Mouse (Mus musculus) MEL (cell line): ENCODE data around the gene Aknad1. TPM values are rescaled to one million over a fixed set of nuclear protein-coding genes. Genes with fewer than 3 reads are reported as not detected.

Source experiments
- DNase-seq: peaks from one replicate; pipeline ENCODE4 v3.0.0; 2011; ENCODE audit warnings: low read depth, low spot score
- H3K27ac ChIP-seq: 2 replicates; pipeline ENCODE4 v1.5.1; 2012; ENCODE audit warnings: low read depth, mild to moderate bottlenecking, control low read depth, low read length, moderate library complexity; ENCODE audit not compliant: control insufficient read depth
- H3K27me3 ChIP-seq, 2 experiments: fragments of 150-350 bp in 1 of 2; sonication (generic) in 1 of 2; 2 replicates each; pipeline ENCODE4 v1.6.1; 2012; ENCODE audit warnings: low read length in 2 of 2, mild to moderate bottlenecking in 2 of 2, improper control_type of control experiment in 1 of 2, moderate library complexity in 1 of 2; ENCODE audit not compliant: insufficient read depth in 2 of 2, control insufficient read depth in 1 of 2
- H3K36me3 ChIP-seq, 2 experiments: 2 replicates each; pipeline ENCODE4 v1.6.1; 2012 to 2014; ENCODE audit warnings: low read length in 2 of 2, improper control_type of control experiment in 1 of 2, inconsistent platforms in 1 of 2, mild to moderate bottlenecking in 1 of 2; ENCODE audit not compliant: insufficient read depth in 2 of 2, control insufficient read depth in 1 of 2
- H3K4me1 ChIP-seq, 2 experiments: fragments of 150-350 bp in 1 of 2; sonication (generic) in 1 of 2; 2 replicates each; pipeline ENCODE4 v1.6.1; 2012; ENCODE audit warnings: low read length in 2 of 2, improper control_type of control experiment in 1 of 2, mild to moderate bottlenecking in 1 of 2; ENCODE audit not compliant: insufficient read depth in 2 of 2, control insufficient read depth in 1 of 2
- H3K4me3 ChIP-seq, 2 experiments: fragments of 150-350 bp in 1 of 2; sonication (generic) in 1 of 2; 2 replicates each; pipeline ENCODE4 v1.5.1; 2012; ENCODE audit warnings: low read depth in 2 of 2, low read length in 2 of 2, mild to moderate bottlenecking in 2 of 2, moderate library complexity in 2 of 2, control low read depth in 1 of 2, improper control_type of control experiment in 1 of 2; ENCODE audit not compliant: control insufficient read depth in 1 of 2, insufficient read depth in 1 of 2
- H3K79me2 ChIP-seq: 2 replicates; pipeline ENCODE4 v1.6.1; 2012; ENCODE audit warnings: mild to moderate bottlenecking, low read length, moderate library complexity; ENCODE audit not compliant: control insufficient read depth, poor library complexity, insufficient read depth
- H3K9ac ChIP-seq: 2 replicates; pipeline ENCODE4 v1.6.1; 2012; ENCODE audit warnings: low read depth, mild to moderate bottlenecking, control low read depth, low read length, moderate library complexity; ENCODE audit not compliant: control insufficient read depth, poor library complexity, severe bottlenecking
- H3K9me3 ChIP-seq: fragments of 150-350 bp; sonication (generic); replicated peaks from 2 replicates; pipeline ENCODE4 v1.6.1; 2012; ENCODE audit warnings: mild to moderate bottlenecking, low read length, improper control_type of control experiment, moderate library complexity; ENCODE audit not compliant: insufficient read depth
- BHLHE40 ChIP-seq: IDR thresholded peaks from 2 replicates; pipeline ENCODE4 v1.6.1; 2012; ENCODE audit warnings: low read depth, mild to moderate bottlenecking, inconsistent platforms, low read length, improper control_type of control experiment, borderline replicate concordance
- CHD2 ChIP-seq: IDR thresholded peaks from 2 replicates; pipeline ENCODE4 v1.6.1; 2011; ENCODE audit warnings: low read length, improper control_type of control experiment
- CTCF ChIP-seq, 3 experiments: IDR thresholded peaks in 2 of 3; conservative IDR thresholded peaks in 1 of 3; 2 replicates each; pipeline ENCODE4 v1.5.1; 2011 to 2012; ENCODE audit warnings: low read length in 3 of 3, low read depth in 2 of 3, mild to moderate bottlenecking in 2 of 3, improper control_type of control experiment in 1 of 3, inconsistent platforms in 1 of 3, mixed read lengths in 1 of 3, moderate library complexity in 1 of 3; ENCODE audit not compliant: control insufficient read depth in 1 of 3, insufficient read depth in 1 of 3, poor library complexity in 1 of 3, severe bottlenecking in 1 of 3
- EP300 ChIP-seq, 2 experiments: IDR thresholded peaks; 2 replicates each; pipeline ENCODE4 v1.6.1; 2011; ENCODE audit warnings: improper control_type of control experiment in 2 of 2, low read length in 2 of 2, low read depth in 1 of 2, mild to moderate bottlenecking in 1 of 2
- GABPA ChIP-seq: IDR thresholded peaks from 2 replicates; pipeline ENCODE4 v1.6.1; 2012; ENCODE audit warnings: low read depth, mild to moderate bottlenecking, inconsistent platforms, low read length, improper control_type of control experiment, moderate library complexity
- GATA1 ChIP-seq: IDR thresholded peaks from 2 replicates; pipeline ENCODE4 v1.6.1; 2011; ENCODE audit warnings: low read depth, low read length, improper control_type of control experiment
- JUND ChIP-seq: IDR thresholded peaks from 2 replicates; pipeline ENCODE4 v1.6.1; 2011; ENCODE audit warnings: low read depth, mild to moderate bottlenecking, improper control_type of control experiment, low read length
- KAT2A ChIP-seq: conservative IDR thresholded peaks from 2 replicates; pipeline ENCODE4 v1.6.1; 2012; ENCODE audit warnings: low read depth, low read length, improper control_type of control experiment, inconsistent platforms
- MAFK ChIP-seq: IDR thresholded peaks from 2 replicates; pipeline ENCODE4 v1.6.1; 2011; ENCODE audit warnings: low read depth, mild to moderate bottlenecking, low read length, improper control_type of control experiment, borderline replicate concordance
- MAX ChIP-seq: IDR thresholded peaks from 2 replicates; pipeline ENCODE4 v1.6.1; 2011; ENCODE audit warnings: low read length, improper control_type of control experiment
- MEF2A ChIP-seq: IDR thresholded peaks from 2 replicates; pipeline ENCODE4 v1.6.1; 2014; ENCODE audit warnings: low read depth, mild to moderate bottlenecking, inconsistent platforms, low read length, improper control_type of control experiment; ENCODE audit not compliant: poor library complexity, insufficient replicate concordance, severe bottlenecking; ENCODE audit errors: extremely low read depth
- MYB ChIP-seq: IDR thresholded peaks from 2 replicates; pipeline ENCODE4 v1.6.1; 2011; ENCODE audit warnings: mild to moderate bottlenecking, low read depth, low read length, improper control_type of control experiment
- POLR2A ChIP-seq, 2 experiments: IDR thresholded peaks; 2 replicates each; pipeline ENCODE4 v1.6.1; 2011 to 2012; ENCODE audit warnings: low read length in 2 of 2, mild to moderate bottlenecking in 2 of 2, control low read depth in 1 of 2, improper control_type of control experiment in 1 of 2, low read depth in 1 of 2, moderate library complexity in 1 of 2; ENCODE audit not compliant: control insufficient read depth in 1 of 2, insufficient read depth in 1 of 2, poor library complexity in 1 of 2
- POLR2AphosphoS2 ChIP-seq: IDR thresholded peaks from 2 replicates; pipeline ENCODE4 v1.6.1; 2011; ENCODE audit warnings: low read length, improper control_type of control experiment
- POLR2AphosphoS5 ChIP-seq: IDR thresholded peaks from 2 replicates; pipeline ENCODE4 v1.6.1; 2012; ENCODE audit warnings: low read depth, borderline replicate concordance, mild to moderate bottlenecking, inconsistent platforms, low read length, moderate library complexity, mixed read lengths
- RAD21 ChIP-seq: IDR thresholded peaks from 2 replicates; pipeline ENCODE4 v1.6.1; 2011; ENCODE audit warnings: mild to moderate bottlenecking, low read depth, low read length, improper control_type of control experiment
- RCOR1 ChIP-seq: IDR thresholded peaks from 2 replicates; pipeline ENCODE4 v1.6.1; 2012; ENCODE audit warnings: low read depth, mild to moderate bottlenecking, inconsistent platforms, low read length, improper control_type of control experiment
- SIN3A ChIP-seq: IDR thresholded peaks from 2 replicates; pipeline ENCODE4 v1.6.1; 2012; ENCODE audit warnings: low read length, improper control_type of control experiment, inconsistent platforms
- SMC3 ChIP-seq: IDR thresholded peaks from 2 replicates; pipeline ENCODE4 v1.6.1; 2011; ENCODE audit warnings: low read depth, low read length, improper control_type of control experiment
- TAL1 ChIP-seq: IDR thresholded peaks from 2 replicates; pipeline ENCODE4 v1.6.1; 2012; ENCODE audit warnings: mild to moderate bottlenecking, inconsistent platforms, low read length, moderate library complexity, mixed read lengths
- TBP ChIP-seq: IDR thresholded peaks from 2 replicates; pipeline ENCODE4 v1.8.0; 2011; ENCODE audit warnings: low read depth, low read length, improper control_type of control experiment
- TCF12 ChIP-seq: IDR thresholded peaks from 2 replicates; pipeline ENCODE4 v1.6.1; 2014; ENCODE audit warnings: low read depth, mild to moderate bottlenecking, inconsistent platforms, low read length, improper control_type of control experiment, moderate library complexity
- UBTF ChIP-seq: IDR thresholded peaks from 2 replicates; pipeline ENCODE4 v1.6.1; 2012; ENCODE audit warnings: low read depth, mild to moderate bottlenecking, inconsistent platforms, low read length, improper control_type of control experiment, moderate library complexity, borderline replicate concordance; ENCODE audit not compliant: insufficient read depth
- USF1 ChIP-seq: IDR thresholded peaks from 2 replicates; pipeline ENCODE4 v1.6.1; 2014; ENCODE audit warnings: low read depth, mild to moderate bottlenecking, inconsistent platforms, low read length, improper control_type of control experiment, moderate library complexity
- ZMIZ1 ChIP-seq: IDR thresholded peaks from 2 replicates; pipeline ENCODE4 v1.6.1; 2012; ENCODE audit warnings: low read depth, mild to moderate bottlenecking, inconsistent platforms, low read length, improper control_type of control experiment, moderate library complexity
- polyA plus RNA-seq, 2 experiments: library from polyadenylated mRNA; stranded (reverse) in 1 of 2; unstranded in 1 of 2; fragments of >175 nt in 1 of 2; fragments of >200 nt in 1 of 2; gene quantifications; 2 replicates each; pipeline versions ENCODE4 v1.2.1 to v1.2.4; 2012; ENCODE audit warnings: low replicate concordance in 2 of 2, low read depth in 1 of 2; ENCODE audit not compliant: insufficient read length in 2 of 2, insufficient read depth in 1 of 2, missing spikeins in 1 of 2
- total RNA-seq: library from RNA; depleted of rRNA; stranded (reverse); fragments of 300-350 nt; gene quantifications from 2 replicates; pipeline ENCODE4 v1.2.3, GENCODE M21; 2012

Gene Aknad1
- total and polyA plus RNA-seq, 3 experiments, result 0.06 TPM; not detected in 2

DNA sequence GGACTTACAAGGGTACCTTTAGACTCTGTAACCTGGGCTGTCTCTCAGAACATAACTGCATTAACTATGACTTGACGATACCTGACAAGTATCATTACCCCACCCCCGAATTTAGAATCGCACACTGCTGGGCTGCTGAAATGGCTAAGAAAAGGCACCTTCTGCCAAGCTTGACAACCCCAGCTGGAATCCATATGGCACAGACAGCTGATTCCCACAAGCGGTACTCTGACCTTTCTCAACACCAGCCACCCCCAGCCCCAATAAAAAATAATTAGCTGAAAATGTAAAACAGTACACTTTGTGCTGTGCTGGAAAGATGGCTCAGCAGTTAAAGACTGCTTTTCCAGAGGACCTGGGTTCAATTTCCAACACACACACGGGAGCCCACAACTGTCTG, 49.8 kb downstream of the Aknad1 start:
- no peaks in the 10 kb centered on the region for H3K9me3 ChIP-seq
- H3K4me3 ChIP-seq, result no peak overlapping the region
- no peaks in the 10 kb centered on the region; a peak in 1 of 4 replicates for H3K36me3 ChIP-seq
- H3K79me2 ChIP-seq, result no peaks in the 10 kb centered on the region
- no peak overlapping the region for H3K9ac ChIP-seq
- H3K4me1 ChIP-seq, result no peaks in the 10 kb centered on the region
- no peak for TF ChIP-seq BHLHE40
- TF ChIP-seq TCF12, result no peak
- no peak for TF ChIP-seq GATA1
- no peak for TF ChIP-seq MYB
- TF ChIP-seq JUND, result no peak
- no peak for TF ChIP-seq CHD2
- TF ChIP-seq EP300 (IDR thresholded peaks at IDR 0.05; ENCODE audit: low read depth in 1 of 2, low read length in 2 of 2), result no peak
- no peak for TF ChIP-seq ZMIZ1
- TF ChIP-seq RAD21, result no peak
- no peak for TF ChIP-seq MAX
- no peak for TF ChIP-seq RCOR1
- TF ChIP-seq USF1, result no peak
- no peak for TF ChIP-seq TAL1
- H3K27ac ChIP-seq, result no peak overlapping the region
- no peaks in the 10 kb centered on the region for H3K27me3 ChIP-seq
- DNase-seq, result no peak

DNA sequence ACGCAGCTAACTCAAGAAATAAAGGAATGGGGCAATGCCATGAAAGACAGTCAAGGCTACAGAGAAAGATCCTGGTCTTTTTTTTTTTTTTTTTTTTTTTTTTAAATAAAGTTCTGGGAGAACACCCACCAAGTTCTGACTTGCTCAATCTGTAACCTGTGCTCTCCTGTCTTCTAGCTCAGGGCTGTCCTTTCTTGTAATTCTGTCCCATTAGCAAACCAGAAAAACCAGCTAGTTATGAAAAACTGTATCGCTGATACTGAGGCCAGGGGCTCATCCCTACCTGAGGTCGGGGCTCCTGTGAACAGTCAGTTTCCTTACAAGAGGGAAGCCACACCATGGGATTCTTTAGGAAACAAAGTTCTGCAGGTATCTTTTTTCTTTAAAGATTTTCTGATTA, 51.0 kb downstream of the Aknad1 start:
- no peak for TF ChIP-seq MYB

DNA sequence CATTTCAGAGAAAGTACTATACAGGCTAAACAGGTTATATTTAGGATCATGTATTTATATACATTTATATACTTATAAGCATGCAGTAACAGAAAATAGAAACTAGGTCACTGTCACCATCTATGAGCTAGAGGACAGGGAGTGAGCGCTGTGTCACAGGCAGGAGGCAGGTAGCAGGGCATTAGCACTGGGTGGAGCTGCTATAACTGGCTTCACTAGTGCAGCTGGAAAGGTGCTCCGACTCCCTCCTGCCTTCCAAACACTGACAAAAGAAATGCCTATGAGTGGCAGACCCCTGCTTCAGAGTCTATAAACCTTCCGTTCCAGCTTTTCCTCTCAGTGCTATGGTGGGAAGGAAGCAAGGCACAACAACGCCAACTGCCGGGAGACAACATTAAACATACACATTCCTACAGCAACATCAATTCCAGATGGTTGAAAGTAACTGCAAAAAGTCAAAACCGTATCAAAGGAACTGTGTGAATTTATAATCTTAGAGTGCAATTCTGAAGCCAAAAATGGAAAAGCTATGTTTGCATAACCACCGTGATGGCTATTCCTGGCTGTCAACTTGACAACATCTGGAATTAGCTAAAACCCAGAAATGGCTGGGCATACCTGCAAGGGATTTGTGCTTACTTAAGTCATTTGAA, 51.7 kb downstream of the Aknad1 start:
- no peak for DNase-seq
- H3K79me2 ChIP-seq, result no peaks in the 10 kb centered on the region

More for the DNA sequence above, 51.0 kb downstream of the Aknad1 start:
- Histone ChIP-seq H3K9ac (no peak overlapping the region), H3K79me2 (no peaks in the 10 kb centered on the region), H3K4me3 (no peak overlapping the region), H3K27me3 (no peaks in the 10 kb centered on the region), H3K36me3 (no peaks in the 10 kb centered on the region; a peak in 2 of 4 replicates), H3K4me1 (no peaks in the 10 kb centered on the region), H3K9me3 (no peaks in the 10 kb centered on the region), H3K27ac (no peak overlapping the region)
- no peak for DNase-seq

More for the DNA sequence above, 51.7 kb downstream of the Aknad1 start:
- H3K9me3 ChIP-seq, result no peaks in the 10 kb centered on the region
- no peak overlapping the region for H3K27ac ChIP-seq
- H3K36me3 ChIP-seq, result no peaks in the 10 kb centered on the region; a peak in 2 of 4 replicates
- no peak overlapping the region for H3K9ac ChIP-seq
- no peak overlapping the region for H3K4me3 ChIP-seq
- H3K4me1 ChIP-seq, result no peaks in the 10 kb centered on the region
- TF ChIP-seq POLR2AphosphoS5 (no peak), TBP (no peak), SMC3 (no peak), JUND (no peak), UBTF (no peak), MAX (no peak), CHD2 (no peak), MAFK (no peak), SIN3A (no peak), POLR2A (IDR thresholded peaks at IDR 0.05; ENCODE audit: control insufficient read depth in 1 of 2, insufficient read depth in 1 of 2, low read depth in 1 of 2, low read length in 2 of 2, poor library complexity in 1 of 2) (no peak), BHLHE40 (no peak), POLR2AphosphoS2 (no peak), CTCF (IDR thresholded peaks at IDR 0.05 in 2 of 3, conservative IDR thresholded peaks at IDR 0.05 in 1 of 3; ENCODE audit: control insufficient read depth in 1 of 3, insufficient read depth in 1 of 3, low read depth in 2 of 3, low read length in 3 of 3, poor library complexity in 1 of 3, severe bottlenecking in 1 of 3) (no peak), GABPA (no peak), MEF2A (no peak), KAT2A (no peak)
- TF ChIP-seq, all 39 proteins: peak for 0
- H3K27me3 ChIP-seq, result no peaks in the 10 kb centered on the region
